Mouse (Mus musculus) bone marrow macrophage, adult 2 months (primary cell): ENCODE measurements around the gene Cul3.

Source experiments
- CTCF ChIP-seq: IDR thresholded peaks from 2 replicates; pipeline ENCODE4 v1.5.1; 2012; ENCODE audit warnings: low read depth, mild to moderate bottlenecking, low read length, moderate library complexity
- POLR2A ChIP-seq: IDR thresholded peaks from 2 replicates; pipeline ENCODE4 v1.6.1; 2012; ENCODE audit warnings: mild to moderate bottlenecking, low read depth, low read length, borderline replicate concordance

DNA sequence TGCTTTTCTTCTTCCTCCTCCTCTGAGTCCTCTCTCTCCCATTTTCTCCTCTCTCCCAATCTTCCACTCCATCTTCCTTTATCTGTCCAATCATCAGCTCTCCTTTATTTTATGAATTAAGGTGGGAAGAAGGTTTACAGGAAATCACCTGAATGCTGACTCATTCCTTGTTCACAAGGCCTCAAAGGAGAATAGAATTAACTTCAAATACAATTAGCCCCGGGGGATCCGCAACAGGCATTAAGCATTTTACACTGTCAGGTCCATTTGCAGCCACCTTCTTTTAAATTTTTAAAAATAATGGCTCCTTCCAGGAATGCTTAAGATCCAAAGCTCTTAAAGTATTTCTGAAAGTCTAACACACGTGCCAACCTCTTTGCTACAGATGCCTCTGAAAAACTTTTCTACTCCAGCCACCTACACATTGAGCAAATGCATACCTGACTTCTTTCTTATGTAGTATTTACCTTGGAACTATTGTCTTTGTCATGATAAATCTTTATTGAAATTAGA is 24.7 kb downstream of the Cul3 start:
- TF ChIP-seq POLR2A (no peak), CTCF (no peak)
